Mouse (Mus musculus): ENCODE measurements around the gene Larp4b. TPM values are rescaled to one million over a fixed set of nuclear protein-coding genes. Genes with fewer than 3 reads are reported as not detected.

Larp4b gene
- polyA plus RNA-seq, 1 experiment from 2014 or later, result 37.9 TPM

DNA sequence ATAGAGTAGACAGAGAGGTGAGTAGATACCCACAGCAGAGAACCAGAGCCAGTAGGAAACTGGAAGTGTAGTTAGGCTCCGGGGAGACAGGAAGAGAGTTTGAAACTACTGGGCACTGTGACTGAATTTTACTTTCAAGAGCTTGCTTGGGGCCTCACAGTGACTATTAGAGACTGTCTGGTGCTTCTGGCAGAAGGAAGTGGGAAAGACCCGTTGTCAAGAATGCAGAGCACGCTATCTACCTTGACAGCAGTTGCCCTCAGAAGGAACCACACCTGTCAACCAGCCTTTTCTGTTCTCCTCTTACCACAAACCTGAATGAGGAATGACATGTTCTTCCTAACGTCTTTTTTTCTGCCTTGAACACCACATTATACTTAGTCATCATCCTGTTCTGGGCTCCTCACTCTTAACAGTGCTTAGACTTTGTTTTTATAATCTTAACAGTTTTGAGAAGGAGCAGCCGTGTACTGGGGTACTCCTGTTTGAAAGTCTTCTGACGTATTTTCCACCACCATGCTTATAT is 45.8 kb downstream of the Larp4b start:
- 0 out of 2 replicates have a peak, but pooled peaks cover 2% of the 10 kb centered on the region for H3K36me3 ChIP-seq (ENCODE audit: control insufficient read depth, insufficient read depth, low read length)
- no peak overlapping the region for H3K4me3 ChIP-seq (replicated peaks; ENCODE audit: low read length)
- peak overlapping the region; percentile 32; the same call in 1 of the 2 replicates for H3K27ac ChIP-seq (ENCODE audit: low read length)
- no peak overlapping the region for H3K4me2 ChIP-seq (ENCODE audit: low read depth, low read length)
- no peaks in the 10 kb centered on the region for H3K9me3 ChIP-seq (replicated peaks; ENCODE audit: control insufficient read depth, low read length)
- 0 out of 2 replicates have a peak, but pooled peaks cover 4% of the 10 kb centered on the region for H3K4me1 ChIP-seq (ENCODE audit: control insufficient read depth, insufficient read depth, low read length)
- no peaks in the 10 kb centered on the region for H3K27me3 ChIP-seq (ENCODE audit: control insufficient read depth, insufficient read depth, low read length)
- 62% methylated on average over 6 of the region's 6 CpGs for WGBS
- no peak for ATAC-seq (ENCODE audit: insufficient read depth, low FRiP score)
- H3K9ac ChIP-seq (ENCODE audit: low read length), result no peak overlapping the region

DNA sequence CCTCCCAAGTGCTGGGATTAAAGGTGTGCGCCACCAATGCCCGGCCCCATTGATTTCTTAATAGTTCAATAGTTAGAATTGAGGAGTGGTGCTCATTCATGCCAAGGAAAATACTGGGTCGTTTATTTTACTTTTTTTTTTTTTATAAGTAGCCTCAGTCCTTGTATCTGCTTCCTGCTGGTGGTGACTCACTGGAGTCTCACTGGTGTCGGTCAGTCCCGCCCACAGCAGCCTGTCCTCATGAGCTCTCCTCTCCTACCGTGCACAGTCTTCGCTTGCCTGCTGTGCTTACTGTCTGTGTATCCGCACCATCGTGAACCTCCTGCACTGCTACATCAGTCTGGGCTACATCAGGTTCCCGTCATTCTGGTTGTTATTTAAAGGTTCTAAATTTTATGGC is 46.5 kb downstream of the Larp4b start:
- no peak overlapping the region for H3K27ac ChIP-seq (ENCODE audit: low read length)
- peak; percentile 68; the same call in 1 of the 2 replicates for ATAC-seq (ENCODE audit: insufficient read depth, low FRiP score)
- 0 out of 2 replicates have a peak, but pooled peaks cover 2% of the 10 kb centered on the region for H3K36me3 ChIP-seq (ENCODE audit: control insufficient read depth, insufficient read depth, low read length)
- H3K4me1 ChIP-seq (ENCODE audit: control insufficient read depth, insufficient read depth, low read length), result 0 out of 2 replicates have a peak, but pooled peaks cover 4% of the 10 kb centered on the region
- no peak overlapping the region for H3K4me2 ChIP-seq (ENCODE audit: low read depth, low read length)
- 70% methylated on average over 10 of the region's 10 CpGs for WGBS
- no peaks in the 10 kb centered on the region for H3K9me3 ChIP-seq (replicated peaks; ENCODE audit: control insufficient read depth, low read length)
- no peak overlapping the region for H3K4me3 ChIP-seq (replicated peaks; ENCODE audit: low read length)
- no peak overlapping the region for H3K9ac ChIP-seq (ENCODE audit: low read length)
- H3K27me3 ChIP-seq (ENCODE audit: control insufficient read depth, insufficient read depth, low read length), result no peaks in the 10 kb centered on the region

DNA sequence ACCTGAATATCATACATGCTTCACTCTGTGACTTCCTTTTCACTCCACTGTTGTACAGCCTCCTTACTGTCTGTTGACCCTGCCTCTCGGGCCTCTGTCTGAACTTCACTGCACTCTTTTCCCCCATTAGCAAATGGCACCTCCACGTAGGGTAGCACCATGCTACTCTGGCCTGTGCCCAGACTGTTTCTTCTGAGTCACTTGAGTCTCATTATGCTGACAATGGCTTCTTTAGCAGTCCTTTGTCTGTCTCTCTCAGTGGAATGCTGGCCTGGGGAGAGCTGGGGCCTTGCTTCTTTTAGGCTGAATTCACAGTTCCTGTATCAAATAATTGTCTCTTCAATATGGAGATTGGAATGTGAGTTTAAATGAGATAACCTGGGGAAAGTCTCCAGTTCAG is 48.7 kb downstream of the Larp4b start:
- Histone ChIP-seq H3K4me2 (ENCODE audit: low read depth, low read length) (no peak overlapping the region), H3K36me3 (ENCODE audit: control insufficient read depth, insufficient read depth, low read length) (peaks cover 2% of the 10 kb centered on the region; the same call in 1 of the 2 replicates), H3K27ac (ENCODE audit: low read length) (no peak overlapping the region), H3K9ac (ENCODE audit: low read length) (no peak overlapping the region), H3K4me3 (replicated peaks; ENCODE audit: low read length) (no peak overlapping the region), H3K4me1 (ENCODE audit: control insufficient read depth, insufficient read depth, low read length) (0 out of 2 replicates have a peak, but pooled peaks cover 4% of the 10 kb centered on the region), H3K9me3 (replicated peaks; ENCODE audit: control insufficient read depth, low read length) (no peaks in the 10 kb centered on the region), H3K27me3 (ENCODE audit: control insufficient read depth, insufficient read depth, low read length) (no peaks in the 10 kb centered on the region)
- no peak for ATAC-seq (ENCODE audit: insufficient read depth, low FRiP score)
- WGBS, result 75% methylated on average over 2 of the region's 2 CpGs

DNA sequence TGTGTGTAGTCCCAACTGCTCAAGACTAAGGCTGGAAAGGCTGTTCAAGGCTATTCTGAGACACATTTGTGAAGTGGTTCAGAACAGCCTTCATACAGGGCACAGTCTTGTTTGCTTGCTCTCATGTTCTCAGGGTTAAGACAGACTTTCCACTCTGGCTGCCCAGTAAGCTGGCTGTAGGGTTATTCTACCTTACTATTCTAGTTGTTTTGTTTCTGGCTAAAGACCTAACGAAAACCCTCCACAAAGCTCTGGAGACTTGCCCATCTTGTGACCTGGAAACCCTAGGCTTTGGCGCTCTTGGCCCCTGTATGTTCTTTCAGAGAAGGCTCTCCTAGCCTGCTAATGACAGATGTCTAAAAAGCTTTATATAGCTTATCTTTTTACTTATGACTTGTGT is 55.1 kb downstream of the Larp4b start:
- 0 out of 2 replicates have a peak overlapping the region, but pooled peaks have one; percentile 44 for H3K27ac ChIP-seq (ENCODE audit: low read length)
- no peak overlapping the region for H3K4me2 ChIP-seq (ENCODE audit: low read depth, low read length)
- peaks cover 20% of the 10 kb centered on the region; the same call in 1 of the 2 replicates for H3K36me3 ChIP-seq (ENCODE audit: control insufficient read depth, insufficient read depth, low read length)
- ATAC-seq (ENCODE audit: insufficient read depth, low FRiP score), result no peak
- no peak overlapping the region for H3K9ac ChIP-seq (ENCODE audit: low read length)
- WGBS, result 78% methylated on average over 2 of the region's 2 CpGs
- H3K4me3 ChIP-seq (replicated peaks; ENCODE audit: low read length), result no peak overlapping the region
- no peaks in the 10 kb centered on the region for H3K4me1 ChIP-seq (ENCODE audit: control insufficient read depth, insufficient read depth, low read length)
- no peaks in the 10 kb centered on the region for H3K27me3 ChIP-seq (ENCODE audit: control insufficient read depth, insufficient read depth, low read length)
- no peaks in the 10 kb centered on the region for H3K9me3 ChIP-seq (replicated peaks; ENCODE audit: control insufficient read depth, low read length)

DNA sequence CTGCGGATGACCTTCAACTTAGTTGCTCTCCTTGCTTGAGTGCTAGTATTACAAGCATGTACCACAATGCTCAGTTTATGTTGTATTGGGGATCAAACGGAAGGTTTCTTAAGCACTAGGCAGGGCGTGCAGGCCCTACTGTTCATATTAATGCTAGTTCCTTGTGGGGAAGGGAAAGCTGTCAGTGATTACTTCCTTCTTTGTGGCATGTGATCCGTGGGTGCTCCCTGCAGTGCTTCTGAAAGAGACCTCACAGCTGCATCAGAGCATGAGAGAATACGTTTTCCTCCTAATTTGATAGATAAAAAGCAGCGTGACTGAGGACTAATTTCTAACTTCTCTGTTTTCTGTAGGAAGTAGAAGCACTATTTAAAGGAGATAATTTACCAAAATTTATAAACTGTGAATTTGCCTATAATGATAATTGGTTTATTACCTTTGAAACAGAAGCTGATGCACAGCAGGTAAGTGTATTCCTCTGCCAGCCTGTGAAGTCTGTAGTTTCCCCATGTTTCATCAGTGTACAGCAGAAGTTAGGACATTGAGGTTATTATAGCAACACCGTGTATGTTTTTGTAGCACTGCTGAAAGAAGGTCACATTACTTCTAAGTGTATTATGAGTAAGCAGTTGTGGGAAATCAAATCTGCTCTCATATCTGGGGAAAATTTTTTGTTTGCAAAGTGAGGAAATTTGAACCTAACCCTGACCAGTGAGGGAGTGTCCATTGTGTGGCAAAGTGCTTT is 56.0 kb downstream of the Larp4b start:
- WGBS, result 73% methylated on average over 7 of the region's 7 CpGs
- Histone ChIP-seq H3K27ac (ENCODE audit: low read length) (no peak overlapping the region; the same call in 1 of the 2 replicates), H3K4me3 (replicated peaks; ENCODE audit: low read length) (no peak overlapping the region), H3K4me1 (ENCODE audit: control insufficient read depth, insufficient read depth, low read length) (no peaks in the 10 kb centered on the region), H3K27me3 (ENCODE audit: control insufficient read depth, insufficient read depth, low read length) (no peaks in the 10 kb centered on the region), H3K4me2 (ENCODE audit: low read depth, low read length) (no peak overlapping the region), H3K9me3 (replicated peaks; ENCODE audit: control insufficient read depth, low read length) (no peaks in the 10 kb centered on the region), H3K36me3 (ENCODE audit: control insufficient read depth, insufficient read depth, low read length) (peaks cover 20% of the 10 kb centered on the region; the same call in 1 of the 2 replicates), H3K9ac (ENCODE audit: low read length) (no peak overlapping the region)
- 0 out of 2 replicates have a peak, but pooled peaks have one; percentile 37 for ATAC-seq (ENCODE audit: insufficient read depth, low FRiP score)

DNA sequence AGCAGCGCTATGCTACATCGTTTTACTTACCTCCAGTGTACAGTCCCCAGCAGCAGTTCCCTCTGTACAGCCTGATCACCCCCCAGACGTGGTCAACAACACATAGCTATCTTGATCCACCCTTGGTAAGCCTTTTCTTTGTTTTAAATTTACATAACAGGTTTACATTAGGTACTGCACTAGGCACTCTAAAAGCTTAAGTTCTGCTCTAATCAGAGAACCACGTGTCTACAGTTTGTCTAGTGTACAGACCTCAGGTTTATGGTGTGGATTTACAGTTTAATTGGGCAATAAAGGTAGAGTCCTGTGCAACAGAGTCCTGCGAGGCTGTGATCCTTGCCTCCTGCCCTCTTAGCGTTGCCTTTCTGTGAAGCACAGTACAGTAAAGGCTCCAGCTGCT is 57.4 kb downstream of the Larp4b start:
- peak; percentile 71; the same call in 1 of the 2 replicates for ATAC-seq (ENCODE audit: insufficient read depth, low FRiP score)
- Histone ChIP-seq H3K27me3 (ENCODE audit: control insufficient read depth, insufficient read depth, low read length) (no peaks in the 10 kb centered on the region), H3K27ac (ENCODE audit: low read length) (0 out of 2 replicates have a peak overlapping the region, but pooled peaks have one; percentile 11), H3K36me3 (ENCODE audit: control insufficient read depth, insufficient read depth, low read length) (peaks cover 25% of the 10 kb centered on the region), H3K4me2 (ENCODE audit: low read depth, low read length) (no peak overlapping the region), H3K9ac (ENCODE audit: low read length) (no peak overlapping the region), H3K4me3 (replicated peaks; ENCODE audit: low read length) (no peak overlapping the region), H3K4me1 (ENCODE audit: control insufficient read depth, insufficient read depth, low read length) (no peaks in the 10 kb centered on the region), H3K9me3 (replicated peaks; ENCODE audit: control insufficient read depth, low read length) (no peaks in the 10 kb centered on the region)
- 77% methylated on average over 6 of the region's 6 CpGs for WGBS

DNA sequence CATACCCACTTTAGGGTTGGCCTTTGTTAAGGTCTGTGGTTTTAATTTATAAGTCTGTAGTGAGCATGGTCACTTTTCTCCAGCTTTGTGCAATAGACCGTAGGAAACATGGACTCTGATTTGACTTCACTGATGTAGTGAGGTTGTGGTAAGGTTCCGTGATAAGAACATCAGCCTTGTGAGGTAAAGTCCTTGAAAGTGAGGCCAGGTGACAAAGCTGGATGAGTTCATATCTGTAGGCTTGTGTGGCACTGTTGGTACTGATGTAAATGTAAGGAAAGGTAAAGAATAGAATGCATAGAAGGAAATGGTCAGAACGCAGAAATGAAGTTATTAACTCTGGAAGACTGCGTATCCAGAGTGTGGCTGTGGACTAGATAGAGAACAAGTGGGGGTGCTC is 57.9 kb downstream of the Larp4b start:
- 91% methylated on average over 4 of the region's 4 CpGs for WGBS
- H3K27ac ChIP-seq (ENCODE audit: low read length), result peak overlapping the region; percentile 38; the same call in 1 of the 2 replicates
- H3K4me2 ChIP-seq (ENCODE audit: low read depth, low read length), result no peak overlapping the region

DNA sequence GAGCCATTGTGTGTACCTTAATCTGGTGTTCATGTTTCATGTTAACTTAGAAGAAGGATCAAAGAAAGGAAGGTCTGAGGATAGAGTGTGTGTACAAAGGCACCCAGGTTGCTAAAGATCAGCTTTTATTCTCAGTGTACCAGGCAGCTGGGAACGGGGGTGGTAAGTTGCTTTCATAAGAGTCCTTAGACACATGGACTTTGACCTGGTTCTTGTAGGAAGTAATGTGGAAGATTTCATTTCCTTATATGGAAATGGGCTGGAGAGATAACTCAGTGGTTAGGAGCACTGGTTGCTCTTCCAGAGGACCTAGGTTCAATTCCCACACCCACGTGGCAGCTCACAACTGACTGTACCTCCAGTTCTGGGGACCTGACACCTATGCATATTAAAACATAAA is 58.6 kb downstream of the Larp4b start:
- WGBS, result 62% methylated on average over 2 of the region's 2 CpGs
- Histone ChIP-seq H3K36me3 (ENCODE audit: control insufficient read depth, insufficient read depth, low read length) (peaks cover 30% of the 10 kb centered on the region), H3K9ac (ENCODE audit: low read length) (no peak overlapping the region), H3K27me3 (ENCODE audit: control insufficient read depth, insufficient read depth, low read length) (no peaks in the 10 kb centered on the region), H3K4me3 (replicated peaks; ENCODE audit: low read length) (no peak overlapping the region), H3K4me1 (ENCODE audit: control insufficient read depth, insufficient read depth, low read length) (no peaks in the 10 kb centered on the region), H3K4me2 (ENCODE audit: low read depth, low read length) (no peak overlapping the region), H3K27ac (ENCODE audit: low read length) (0 out of 2 replicates have a peak overlapping the region, but pooled peaks have one; percentile 38), H3K9me3 (replicated peaks; ENCODE audit: control insufficient read depth, low read length) (no peaks in the 10 kb centered on the region)
- peak; percentile 58; the same call in 1 of the 2 replicates for ATAC-seq (ENCODE audit: insufficient read depth, low FRiP score)

More for the DNA sequence above, 57.9 kb downstream of the Larp4b start:
- no peaks in the 10 kb centered on the region for H3K9me3 ChIP-seq (replicated peaks; ENCODE audit: control insufficient read depth, low read length)
- H3K4me3 ChIP-seq (replicated peaks; ENCODE audit: low read length), result no peak overlapping the region
- H3K4me1 ChIP-seq (ENCODE audit: control insufficient read depth, insufficient read depth, low read length), result no peaks in the 10 kb centered on the region
- H3K36me3 ChIP-seq (ENCODE audit: control insufficient read depth, insufficient read depth, low read length), result peaks cover 28% of the 10 kb centered on the region
- H3K9ac ChIP-seq (ENCODE audit: low read length), result no peak overlapping the region
- ATAC-seq (ENCODE audit: insufficient read depth, low FRiP score), result no peak
- no peaks in the 10 kb centered on the region for H3K27me3 ChIP-seq (ENCODE audit: control insufficient read depth, insufficient read depth, low read length)

DNA sequence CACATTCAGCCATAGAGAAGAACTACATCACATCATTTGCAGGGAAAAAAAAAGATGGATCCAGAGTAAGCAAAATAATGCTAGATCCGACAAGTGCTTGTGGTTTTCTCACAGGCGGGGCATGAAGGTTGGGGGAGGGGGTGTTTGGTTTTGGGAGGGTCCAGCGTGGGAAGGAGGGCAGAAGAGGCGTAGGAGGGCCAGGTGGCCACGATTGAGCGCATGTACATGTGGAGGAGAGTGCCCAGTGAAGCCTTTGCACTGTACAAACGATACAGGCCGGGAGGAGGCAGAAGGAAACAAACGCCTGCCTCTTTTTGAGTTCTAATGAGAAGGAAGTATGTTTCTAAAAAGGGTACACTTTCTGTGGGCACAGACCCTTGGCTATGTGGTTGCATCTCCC is 60.1 kb downstream of the Larp4b start:
- Histone ChIP-seq H3K4me3 (replicated peaks; ENCODE audit: low read length) (no peak overlapping the region), H3K27me3 (ENCODE audit: control insufficient read depth, insufficient read depth, low read length) (no peaks in the 10 kb centered on the region), H3K9me3 (replicated peaks; ENCODE audit: control insufficient read depth, low read length) (no peaks in the 10 kb centered on the region), H3K27ac (ENCODE audit: low read length) (no peak overlapping the region), H3K36me3 (ENCODE audit: control insufficient read depth, insufficient read depth, low read length) (peaks cover 34% of the 10 kb centered on the region), H3K4me1 (ENCODE audit: control insufficient read depth, insufficient read depth, low read length) (no peaks in the 10 kb centered on the region), H3K9ac (ENCODE audit: low read length) (no peak overlapping the region), H3K4me2 (ENCODE audit: low read depth, low read length) (no peak overlapping the region)
- WGBS, result 73% methylated on average over 9 of the region's 9 CpGs
- ATAC-seq (ENCODE audit: insufficient read depth, low FRiP score), result no peak

Measured in stomach, embryonic 16.5 days (tissue).